Mouse (Mus musculus) CH12.LX (cell line): ENCODE measurements around the gene Arhgap28. TPM values are rescaled to one million over a fixed set of nuclear protein-coding genes. Genes with fewer than 3 reads are reported as not detected.

Source experiments
- DNase-seq: peaks from one replicate; pipeline ENCODE4 v3.0.0-alpha.2; 2013; ENCODE audit errors: extremely low read depth
- H3K27ac ChIP-seq: 2 replicates; pipeline ENCODE4 v1.5.1; 2012; ENCODE audit warnings: low read depth, mild to moderate bottlenecking, control low read depth, moderate library complexity; ENCODE audit not compliant: insufficient read depth
- H3K27me3 ChIP-seq: replicated peaks from 2 replicates; pipeline ENCODE3; 2012; ENCODE audit warnings: inconsistent platforms
- H3K36me3 ChIP-seq, 2 experiments: replicated peaks in 1 of 2; 2 replicates each; pipeline versions ENCODE3 to v1.6.1; 2012; ENCODE audit warnings: inconsistent platforms in 1 of 2, low read length in 1 of 2, mild to moderate bottlenecking in 1 of 2, mixed read lengths in 1 of 2, moderate library complexity in 1 of 2; ENCODE audit not compliant: control insufficient read depth in 1 of 2, insufficient read depth in 1 of 2
- H3K4me1 ChIP-seq, 2 experiments: 2 replicates each; pipeline ENCODE4 v1.6.1; 2012; ENCODE audit warnings: inconsistent platforms in 1 of 2, moderate library complexity in 1 of 2; ENCODE audit not compliant: insufficient read depth in 2 of 2, control insufficient read depth in 1 of 2
- H3K4me2 ChIP-seq: 2 replicates; pipeline ENCODE4 v1.6.1; 2012; ENCODE audit warnings: low read depth, mild to moderate bottlenecking, control low read depth; ENCODE audit not compliant: poor library complexity, insufficient read depth, severe bottlenecking
- H3K4me3 ChIP-seq, 3 experiments: fragments of 150-350 bp in 1 of 3; sonication (generic) in 1 of 3; replicated peaks in 1 of 3; 2 replicates each; pipeline versions ENCODE3 to v1.5.1; 2011 to 2012; ENCODE audit warnings: low read depth in 2 of 3, low read length in 2 of 3, mild to moderate bottlenecking in 2 of 3, moderate library complexity in 2 of 3, control low read depth in 1 of 3, improper control_type of control experiment in 1 of 3, inconsistent platforms in 1 of 3, mixed read lengths in 1 of 3; ENCODE audit not compliant: poor library complexity in 1 of 3
- H3K79me2 ChIP-seq: replicated peaks from 2 replicates; pipeline ENCODE4 v1.6.1; 2012; ENCODE audit warnings: mild to moderate bottlenecking, moderate library complexity; ENCODE audit not compliant: control insufficient read depth, poor library complexity, insufficient read depth, severe bottlenecking; ENCODE audit errors: extremely low read depth
- H3K9ac ChIP-seq: 2 replicates; pipeline ENCODE4 v1.6.1; 2012; ENCODE audit warnings: low read depth, mild to moderate bottlenecking, control low read depth, moderate library complexity; ENCODE audit not compliant: insufficient read depth
- H3K9me3 ChIP-seq: replicated peaks from 2 replicates; pipeline ENCODE3; 2012; ENCODE audit warnings: low read length, inconsistent platforms, mixed read lengths
- CHD1 ChIP-seq: IDR thresholded peaks from 2 replicates; pipeline ENCODE4 v1.6.1; 2012; ENCODE audit warnings: low read depth, low read length, improper control_type of control experiment, inconsistent platforms
- CHD2 ChIP-seq: IDR thresholded peaks from 2 replicates; pipeline ENCODE4 v1.6.1; 2011; ENCODE audit warnings: low read length, improper control_type of control experiment
- CTCF ChIP-seq, 2 experiments: IDR thresholded peaks in 1 of 2; conservative IDR thresholded peaks in 1 of 2; 2 replicates each; pipeline ENCODE4 v1.5.1; 2011 to 2012; ENCODE audit warnings: low read depth in 2 of 2, low read length in 2 of 2, improper control_type of control experiment in 1 of 2, inconsistent platforms in 1 of 2, mild to moderate bottlenecking in 1 of 2, moderate library complexity in 1 of 2
- EP300 ChIP-seq: IDR thresholded peaks from 2 replicates; pipeline ENCODE4 v1.6.1; 2011; ENCODE audit warnings: low read length, improper control_type of control experiment
- HCFC1 ChIP-seq: IDR thresholded peaks from 2 replicates; pipeline ENCODE4 v1.6.1; 2012; ENCODE audit warnings: low read depth, mild to moderate bottlenecking, inconsistent platforms, low read length, improper control_type of control experiment
- IRF4 ChIP-seq: IDR thresholded peaks from 2 replicates; pipeline ENCODE4 v1.6.1; 2014; ENCODE audit warnings: low read depth, mild to moderate bottlenecking, inconsistent platforms, low read length, improper control_type of control experiment
- JUN ChIP-seq: IDR thresholded peaks from 2 replicates; pipeline ENCODE4 v1.6.1; 2011; ENCODE audit warnings: low read depth, mild to moderate bottlenecking, low read length, improper control_type of control experiment, moderate library complexity; ENCODE audit not compliant: insufficient read depth
- JUND ChIP-seq: conservative IDR thresholded peaks from 2 replicates; pipeline ENCODE4 v1.6.1; 2011; ENCODE audit warnings: low read depth, low read length, improper control_type of control experiment
- MAZ ChIP-seq: IDR thresholded peaks from 2 replicates; pipeline ENCODE4 v1.6.1; 2012; ENCODE audit warnings: low read depth, mild to moderate bottlenecking, inconsistent platforms, low read length, improper control_type of control experiment, moderate library complexity
- MYC ChIP-seq: IDR thresholded peaks from 2 replicates; pipeline ENCODE4 v1.6.1; 2011; ENCODE audit warnings: low read depth, mild to moderate bottlenecking, improper control_type of control experiment, low read length
- NELFE ChIP-seq: IDR thresholded peaks from 2 replicates; pipeline ENCODE4 v1.6.1; 2011; ENCODE audit warnings: low read depth, low read length, improper control_type of control experiment
- NRF1 ChIP-seq: IDR thresholded peaks from 2 replicates; pipeline ENCODE4 v1.6.1; 2014; ENCODE audit warnings: low read depth, mild to moderate bottlenecking, inconsistent platforms, low read length, improper control_type of control experiment, moderate library complexity
- PAX5 ChIP-seq: IDR thresholded peaks from 2 replicates; pipeline ENCODE4 v1.6.1; 2012; ENCODE audit warnings: low read length, inconsistent platforms, mixed read lengths
- POLR2A ChIP-seq: IDR thresholded peaks from 2 replicates; pipeline ENCODE4 v1.6.1; 2011; ENCODE audit warnings: low read depth, mild to moderate bottlenecking, improper control_type of control experiment, low read length
- RCOR1 ChIP-seq: conservative IDR thresholded peaks from 2 replicates; pipeline ENCODE4 v1.6.1; 2012; ENCODE audit warnings: low read depth, mild to moderate bottlenecking, inconsistent platforms, low read length, improper control_type of control experiment
- SIN3A ChIP-seq: IDR thresholded peaks from 2 replicates; pipeline ENCODE4 v1.6.1; 2012; ENCODE audit warnings: low read length, improper control_type of control experiment, inconsistent platforms
- TBP ChIP-seq: conservative IDR thresholded peaks from 2 replicates; pipeline ENCODE4 v1.6.1; 2011; ENCODE audit warnings: low read depth, low read length, improper control_type of control experiment
- TCF12 ChIP-seq: IDR thresholded peaks from 2 replicates; pipeline ENCODE4 v1.6.1; 2014; ENCODE audit warnings: low read depth, mild to moderate bottlenecking, inconsistent platforms, low read length, improper control_type of control experiment
- UBTF ChIP-seq: IDR thresholded peaks from 2 replicates; pipeline ENCODE4 v1.6.1; 2012; ENCODE audit warnings: low read depth, mild to moderate bottlenecking, inconsistent platforms, low read length, improper control_type of control experiment, moderate library complexity
- USF1 ChIP-seq: IDR thresholded peaks from 2 replicates; pipeline ENCODE4 v1.6.1; 2014; ENCODE audit warnings: low read depth, mild to moderate bottlenecking, inconsistent platforms, low read length, improper control_type of control experiment
- USF2 ChIP-seq: conservative IDR thresholded peaks from 2 replicates; pipeline ENCODE4 v1.6.1; 2011; ENCODE audit warnings: low read depth, low read length, improper control_type of control experiment
- ZC3H11A ChIP-seq: IDR thresholded peaks from 2 replicates; pipeline ENCODE4 v1.6.1; 2012; ENCODE audit warnings: low read depth, mild to moderate bottlenecking, inconsistent platforms, low read length, improper control_type of control experiment
- ZKSCAN1 ChIP-seq: IDR thresholded peaks from 2 replicates; pipeline ENCODE4 v1.6.1; 2012; ENCODE audit warnings: low read depth, inconsistent platforms, low read length, improper control_type of control experiment, borderline replicate concordance
- ZMIZ1 ChIP-seq: IDR thresholded peaks from 2 replicates; pipeline ENCODE4 v1.6.1; 2012; ENCODE audit warnings: low read depth, mild to moderate bottlenecking, inconsistent platforms, low read length, improper control_type of control experiment
- ZNF384 ChIP-seq: IDR thresholded peaks from 2 replicates; pipeline ENCODE4 v1.6.1; 2012; ENCODE audit warnings: low read depth, low read length, improper control_type of control experiment, inconsistent platforms
- dilution Hi-C: fragments of 300-500 bp; cut with MboI; formaldehyde crosslinking; loops from 2 replicates; pipeline ENCODE4 v1.14.3; 2020; ENCODE audit warnings: low sequenced_read_pairs; ENCODE audit not compliant: extremely low pct_unique_long_range_greater_than_20kb, extremely low pct_ligation_motif_present
- in situ Hi-C: fragments of 300-500 bp; cut with MboI; formaldehyde crosslinking; loops from 3 replicates; pipeline ENCODE4 v1.14.3; 2019; ENCODE audit warnings: low sequenced_read_pairs, low pct_ligation_motif_present, low pct_unique_long_range_greater_than_20kb, mixed read lengths
- polyA plus RNA-seq: library from polyadenylated mRNA; unstranded; fragments of >175 nt; gene quantifications from 2 replicates; pipeline ENCODE4 v1.2.1, GENCODE M21; 2012; ENCODE audit warnings: low read depth; ENCODE audit not compliant: insufficient read length
- total RNA-seq, 2 experiments: library from RNA; depleted of rRNA; stranded (reverse); fragments of 300-350 nt in 1 of 2; fragments of >200 nt in 1 of 2; gene quantifications; 2 replicates each; pipeline ENCODE4 v1.2.3; 2012 to 2014

Arhgap28 gene
- total and polyA plus RNA-seq, 3 experiments, result not detected

DNA sequence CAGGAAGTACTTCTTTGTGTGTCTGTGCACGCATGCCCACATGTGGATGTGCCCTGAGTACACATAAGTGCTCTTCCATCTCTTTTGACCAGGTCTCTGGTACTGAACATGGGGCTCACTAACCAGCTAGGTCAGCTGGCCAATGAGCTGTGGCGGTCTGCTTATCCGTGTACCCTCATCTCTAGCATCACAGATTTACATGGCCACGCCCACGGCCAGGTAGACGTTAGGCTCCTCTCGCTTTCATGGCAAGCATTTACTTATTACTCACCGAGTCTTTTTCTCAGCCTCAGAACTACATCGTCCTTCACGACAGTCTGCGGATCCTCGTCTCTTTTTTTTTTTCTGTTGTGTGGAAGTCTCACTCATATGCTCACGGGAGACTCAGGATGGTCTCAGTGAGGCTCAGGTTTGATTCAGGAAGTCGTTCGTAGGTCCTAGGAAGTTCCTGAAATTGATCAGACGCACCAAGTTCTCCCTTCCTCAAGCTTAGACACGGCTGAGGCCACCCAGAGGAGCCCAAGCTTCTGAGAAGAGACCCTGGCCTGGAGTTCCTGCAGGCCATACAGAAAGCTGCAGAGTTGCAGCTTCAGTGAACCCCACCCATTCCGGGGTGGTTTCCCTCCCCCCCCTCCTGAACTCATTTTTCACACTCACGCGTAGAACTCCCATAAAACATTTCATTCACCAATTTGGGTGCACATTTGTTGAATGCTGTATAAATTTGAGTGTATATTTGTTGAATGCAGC lies 167.6 kb downstream of the Arhgap28 start:
- in situ Hi-C loops, result no loop called here
- H3K9me3 ChIP-seq, result peaks cover 51% of the 10 kb centered on the region
- no peak overlapping the region for H3K4me2 ChIP-seq
- no peaks in the 10 kb centered on the region for H3K79me2 ChIP-seq
- no peaks in the 10 kb centered on the region for H3K36me3 ChIP-seq
- no peak overlapping the region for H3K9ac ChIP-seq
- TF ChIP-seq RCOR1 (no peak), HCFC1 (no peak)
- TF ChIP-seq, all 38 proteins: peak for 0
- Histone ChIP-seq H3K27me3 (no peaks in the 10 kb centered on the region), H3K4me3 (no peak overlapping the region), H3K27ac (no peak overlapping the region), H3K4me1 (no peaks in the 10 kb centered on the region)
- no peak for DNase-seq
- dilution Hi-C loops, result no loop called here

DNA sequence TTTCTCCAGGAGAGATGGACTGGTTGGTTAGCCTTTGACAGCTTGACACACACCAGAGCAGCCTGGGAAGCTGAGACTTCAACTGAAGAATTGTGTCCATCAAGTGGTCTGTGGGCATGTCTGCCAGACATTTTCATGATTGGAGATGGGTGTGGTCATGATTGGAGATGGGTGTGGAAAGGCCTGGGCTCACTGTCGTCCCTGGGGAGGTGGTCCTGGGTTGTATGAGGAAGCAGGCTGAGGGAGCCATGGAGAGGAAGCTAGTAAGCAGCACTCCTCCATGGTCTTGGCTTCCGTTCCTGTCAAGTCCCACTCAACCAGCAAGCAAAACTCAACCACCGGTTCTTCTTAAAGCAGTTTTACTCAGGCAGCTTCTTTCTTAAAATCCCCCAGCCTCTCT lies 176.5 kb downstream of the Arhgap28 start:
- in situ Hi-C loops, result no loop called here
- Histone ChIP-seq H3K4me3 (no peak overlapping the region), H3K9ac (no peak overlapping the region), H3K27ac (no peak overlapping the region), H3K27me3 (no peaks in the 10 kb centered on the region), H3K4me2 (no peak overlapping the region), H3K9me3 (peaks cover 48% of the 10 kb centered on the region)
- dilution Hi-C loops, result no loop called here
- DNase-seq, result no peak
- TF ChIP-seq ZC3H11A, result no peak
- TF ChIP-seq ZNF384, result no peak
- no peak for TF ChIP-seq PAX5
- TF ChIP-seq EP300, result no peak
- no peak for TF ChIP-seq SIN3A
- TF ChIP-seq UBTF, result no peak
- no peak for TF ChIP-seq MYC
- no peak for TF ChIP-seq CTCF (conservative IDR thresholded peaks at IDR 0.05 in 1 of 2, IDR thresholded peaks at IDR 0.05 in 1 of 2; ENCODE audit: low read depth in 2 of 2, low read length in 2 of 2)
- TF ChIP-seq MAZ, result no peak
- TF ChIP-seq, all 38 proteins: peak for 0
- Histone ChIP-seq H3K79me2 (no peaks in the 10 kb centered on the region), H3K36me3 (no peaks in the 10 kb centered on the region), H3K4me1 (no peaks in the 10 kb centered on the region)

DNA sequence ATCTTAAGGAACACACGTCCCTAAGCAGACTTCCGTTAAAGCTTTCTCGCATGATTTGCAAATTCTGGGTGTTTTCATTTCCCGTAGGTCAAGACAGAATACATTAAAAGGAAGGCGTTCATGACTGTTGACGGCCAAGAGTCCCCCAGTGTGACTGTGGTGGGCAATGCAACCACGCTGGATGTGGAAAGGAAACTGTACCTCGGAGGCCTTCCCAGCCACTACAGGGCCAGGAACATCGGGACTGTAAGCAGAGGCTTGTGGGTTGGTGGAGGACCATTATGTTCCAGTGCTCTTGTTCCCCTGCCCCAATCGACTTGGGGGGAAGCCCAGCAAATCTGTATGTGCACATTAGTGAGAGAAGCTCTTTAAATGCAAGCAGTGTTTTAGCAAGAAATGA lies 187.0 kb downstream of the Arhgap28 start:
- dilution Hi-C loops, result no loop called here

More for the DNA sequence above, 187.0 kb downstream of the Arhgap28 start:
- Histone ChIP-seq H3K27ac (no peak overlapping the region), H3K79me2 (no peaks in the 10 kb centered on the region), H3K9ac (no peak overlapping the region), H3K36me3 (no peaks in the 10 kb centered on the region), H3K9me3 (peaks cover 94% of the 10 kb centered on the region), H3K4me3 (no peak overlapping the region), H3K4me1 (no peaks in the 10 kb centered on the region), H3K4me2 (no peak overlapping the region), H3K27me3 (no peaks in the 10 kb centered on the region)
- no peak for TF ChIP-seq TBP
- TF ChIP-seq MYC, result no peak
- TF ChIP-seq NELFE, result no peak
- TF ChIP-seq NRF1, result no peak
- no peak for TF ChIP-seq TCF12
- no peak for TF ChIP-seq RCOR1
- no peak for TF ChIP-seq USF1
- no peak for TF ChIP-seq USF2
- no peak for TF ChIP-seq IRF4
- TF ChIP-seq ZKSCAN1, result no peak
- no peak for TF ChIP-seq CHD2
- TF ChIP-seq POLR2A, result no peak
- no peak for TF ChIP-seq ZMIZ1
- no peak for TF ChIP-seq EP300
- no peak for TF ChIP-seq UBTF
- no peak for TF ChIP-seq CHD1
- no peak for TF ChIP-seq JUND
- no peak for TF ChIP-seq ZNF384
- TF ChIP-seq JUN, result no peak
- DNase-seq, result no peak
- in situ Hi-C loops, result no loop called here
